Mouse (Mus musculus) cerebellum, postnatal 36 days (tissue): ENCODE data around the gene Plekhd1.

Experiments used
- DNase-seq, 2 experiments: peaks; one replicate each; pipeline ENCODE4 v3.0.0; 2021 to 2022; ENCODE audit warnings: mixed read lengths in 2 of 2

The Plekhd1 gene

GRCm38 (mm10) chr12:80701332-80701731 is 8.9 kb downstream of the Plekhd1 start:
- no peak for DNase-seq

GRCm38 (mm10) chr12:80706208-80706914 is 14.0 kb downstream of the Plekhd1 start:
- DNase-seq, result no peak

GRCm38 (mm10) chr12:80706915-80707604 is 14.7 kb downstream of the Plekhd1 start:
- peak; percentile 37 to 47 for DNase-seq

- DNase-seq, result no peak
Measured at GRCm38 (mm10) chr12:80715915-80716314, 23.5 kb downstream of the Plekhd1 start.

- DNase-seq, result no peak
Measured at GRCm38 (mm10) chr12:80719141-80719540, 26.8 kb downstream of the Plekhd1 start.

GRCm38 (mm10) chr12:80720507-80720906 is 28.1 kb downstream of the Plekhd1 start:
- no peak for DNase-seq

- DNase-seq, result no peak
Measured at GRCm38 (mm10) chr12:80721458-80721857, 29.1 kb downstream of the Plekhd1 start.

GRCm38 (mm10) chr12:80724853-80725559 is 32.6 kb downstream of the Plekhd1 start:
- DNase-seq, result peak; percentile 89

GRCm38 (mm10) chr12:80728207-80728606 is 35.8 kb downstream of the Plekhd1 start:
- DNase-seq, result no peak

GRCm38 (mm10) chr12:80728814-80729213 is 36.4 kb downstream of the Plekhd1 start:
- DNase-seq, result no peak

- DNase-seq, result no peak
Measured at GRCm38 (mm10) chr12:80729758-80730530, 37.6 kb downstream of the Plekhd1 start.

- DNase-seq, result peak; percentile 55 to 70
Measured at GRCm38 (mm10) chr12:80730567-80730966, 38.2 kb downstream of the Plekhd1 start.

GRCm38 (mm10) chr12:80734526-80735470 is 42.4 kb downstream of the Plekhd1 start:
- no peak for DNase-seq

- DNase-seq, result peak; percentile 8 to 22
Measured at GRCm38 (mm10) chr12:80736464-80737282, 44.3 kb downstream of the Plekhd1 start.

GRCm38 (mm10) chr12:80737283-80737600 is 44.9 kb downstream of the Plekhd1 start:
- DNase-seq, result no peak

GRCm38 (mm10) chr12:80739482-80739881 is 47.1 kb downstream of the Plekhd1 start:
- DNase-seq, result peak; percentile 56 to 70

GRCm38 (mm10) chr12:80744614-80745013 is 52.2 kb downstream of the Plekhd1 start:
- no peak for DNase-seq

- no peak for DNase-seq
Measured at GRCm38 (mm10) chr12:80746031-80746813, 53.8 kb downstream of the Plekhd1 start.

GRCm38 (mm10) chr12:80751556-80751955 is 59.2 kb downstream of the Plekhd1 start:
- no peak for DNase-seq
